Mouse (Mus musculus) splenic B cell, adult 2 months (primary cell): Measurements from ENCODE around the gene Casp9.

ENCODE experiments used
- DNase-seq: peaks from one replicate; pipeline ENCODE4 v3.0.0-alpha.2; 2011; ENCODE audit warnings: low read depth, low spot score
- H3K27me3 ChIP-seq: 2 replicates; pipeline ENCODE4 v1.6.1; 2012; ENCODE audit warnings: mild to moderate bottlenecking, low read length, moderate library complexity, mixed read lengths; ENCODE audit not compliant: control insufficient read depth, poor library complexity, insufficient read depth, severe bottlenecking
- H3K36me3 ChIP-seq: 2 replicates; pipeline ENCODE4 v1.6.1; 2012; ENCODE audit warnings: mild to moderate bottlenecking, low read length, moderate library complexity, mixed read lengths; ENCODE audit not compliant: control insufficient read depth, poor library complexity, insufficient read depth, severe bottlenecking

Casp9 gene

GRCm38 (mm10) chr4:141791951-141792350 lies 1.5 kb upstream of the Casp9 start:
- DNase-seq = no peak
- H3K36me3 ChIP-seq = no peaks in the 10 kb centered on the region; the same call in none of the 2 replicates
- H3K27me3 ChIP-seq = no peaks in the 10 kb centered on the region

DNA sequence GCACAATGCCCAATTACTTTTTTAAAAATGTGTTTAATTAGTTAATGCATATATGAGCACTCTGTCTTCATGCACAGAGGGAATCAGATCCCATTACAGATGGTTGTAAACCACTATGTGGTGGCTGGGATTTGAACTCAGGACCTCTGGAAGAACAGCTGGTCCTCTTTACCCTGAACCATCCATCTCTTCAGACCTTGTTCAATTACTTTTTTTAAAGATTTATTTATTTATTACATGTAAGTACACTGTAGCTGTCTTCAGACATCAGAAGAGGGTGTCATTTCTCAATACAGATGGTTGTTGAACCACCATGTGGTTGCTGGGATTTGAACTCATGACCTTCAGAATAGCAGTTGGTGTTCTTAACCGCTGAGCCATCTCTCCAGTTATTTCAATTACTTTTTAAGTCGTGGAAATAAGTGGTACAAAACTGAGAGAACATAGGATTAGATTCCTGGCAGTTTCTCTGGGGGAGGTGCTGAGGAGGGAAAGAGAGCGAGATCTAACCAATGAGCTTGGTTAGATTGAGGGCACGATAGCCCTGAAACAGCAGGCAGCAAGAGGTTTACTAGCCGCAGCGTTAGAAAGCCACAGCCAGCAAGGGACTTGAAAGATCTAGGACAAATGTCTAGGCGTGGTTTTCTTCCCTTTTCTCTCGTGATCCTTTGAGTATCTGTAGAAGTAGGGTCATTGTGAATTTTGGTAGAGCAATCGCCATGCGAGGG lies 694 bp upstream of the Casp9 start:
- no peak for DNase-seq
- Histone ChIP-seq H3K36me3 (peaks cover 3% of the 10 kb centered on the region), H3K27me3 (no peaks in the 10 kb centered on the region)

DNA sequence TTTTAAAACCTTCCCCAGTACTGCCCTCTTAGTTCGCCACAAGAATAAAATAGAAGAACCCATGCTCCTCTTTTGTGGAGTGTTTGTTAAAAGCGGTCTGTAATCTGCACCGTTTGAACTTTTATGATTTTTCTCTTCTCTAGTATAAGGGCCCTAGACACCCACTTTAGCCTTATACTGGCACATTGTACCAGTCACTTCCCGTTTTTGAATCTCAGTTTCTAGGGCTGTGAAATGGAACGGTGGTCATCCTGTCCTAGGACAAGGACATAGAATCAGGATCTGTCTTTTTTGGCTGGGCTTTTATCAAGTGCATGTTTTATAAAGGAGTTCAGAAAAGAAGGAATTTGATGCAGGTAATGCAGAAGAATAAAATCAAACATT lies 732 bp downstream of the Casp9 start:
- Histone ChIP-seq H3K36me3 (peaks cover 4% of the 10 kb centered on the region), H3K27me3 (no peaks in the 10 kb centered on the region)
- peak; percentile 56 for DNase-seq

GRCm38 (mm10) chr4:141796356-141796755 lies 2.9 kb downstream of the Casp9 start:
- peaks cover 4% of the 10 kb centered on the region for H3K36me3 ChIP-seq
- H3K27me3 ChIP-seq = no peaks in the 10 kb centered on the region
- no peak for DNase-seq

GRCm38 (mm10) chr4:141796954-141797353 lies 3.5 kb downstream of the Casp9 start:
- H3K27me3 ChIP-seq = no peaks in the 10 kb centered on the region
- DNase-seq = no peak
- peaks cover 4% of the 10 kb centered on the region for H3K36me3 ChIP-seq

- no peak for DNase-seq
- Histone ChIP-seq H3K36me3 (peaks cover 4% of the 10 kb centered on the region), H3K27me3 (no peaks in the 10 kb centered on the region)
Measured at GRCm38 (mm10) chr4:141797545-141797944, 4.1 kb downstream of the Casp9 start.

- peak; percentile 41 for DNase-seq
- peaks cover 3% of the 10 kb centered on the region; the same call in 1 of the 2 replicates for H3K36me3 ChIP-seq
- no peaks in the 10 kb centered on the region for H3K27me3 ChIP-seq
Measured at GRCm38 (mm10) chr4:141804105-141804504, 10.7 kb downstream of the Casp9 start.

- no peaks in the 10 kb centered on the region for H3K27me3 ChIP-seq
- DNase-seq = no peak
Measured at GRCm38 (mm10) chr4:141805886-141806285, 12.5 kb downstream of the Casp9 start.

DNA sequence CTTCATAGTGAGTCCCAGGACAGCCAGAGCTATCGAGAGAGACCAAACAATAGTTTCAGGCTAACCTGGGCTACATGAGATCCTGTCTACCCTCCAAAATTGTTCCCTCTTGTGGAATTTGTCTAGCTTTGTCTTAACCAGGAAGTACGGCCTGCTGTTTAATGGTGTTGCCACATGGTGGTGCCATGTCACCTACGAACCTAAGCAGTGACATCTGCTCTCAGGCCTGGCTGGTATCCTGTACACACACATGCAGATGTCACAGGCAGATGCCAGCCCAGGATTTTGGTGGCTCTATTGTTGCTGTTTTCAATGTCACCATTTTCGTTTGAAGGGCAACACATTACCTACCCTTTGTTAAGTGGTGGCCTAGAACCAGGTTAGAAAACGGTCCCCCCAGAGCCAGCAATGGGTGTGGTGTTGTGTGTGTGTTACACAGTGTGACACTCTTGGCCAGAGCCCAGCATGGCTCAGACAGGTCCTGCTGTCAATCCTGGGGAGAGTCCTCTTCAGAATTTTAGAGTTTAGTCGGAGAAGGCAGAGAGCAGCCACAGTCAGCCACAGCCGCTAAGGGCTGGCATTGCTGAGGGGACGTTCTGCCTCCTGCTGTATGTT lies 16.5 kb downstream of the Casp9 start:
- no peaks in the 10 kb centered on the region for H3K27me3 ChIP-seq
- peak; percentile 65 for DNase-seq
- peaks cover 13% of the 10 kb centered on the region for H3K36me3 ChIP-seq

More at GRCm38 (mm10) chr4:141805886-141806285, 12.5 kb downstream of the Casp9 start:
- peaks cover 8% of the 10 kb centered on the region; the same call in 1 of the 2 replicates for H3K36me3 ChIP-seq

GRCm38 (mm10) chr4:141810975-141811374 lies 17.6 kb downstream of the Casp9 start:
- H3K36me3 ChIP-seq = peaks cover 13% of the 10 kb centered on the region
- H3K27me3 ChIP-seq = no peaks in the 10 kb centered on the region
- no peak for DNase-seq

GRCm38 (mm10) chr4:141811375-141811774 lies 18.0 kb downstream of the Casp9 start:
- no peaks in the 10 kb centered on the region for H3K27me3 ChIP-seq
- peaks cover 13% of the 10 kb centered on the region for H3K36me3 ChIP-seq
- DNase-seq = no peak

DNA sequence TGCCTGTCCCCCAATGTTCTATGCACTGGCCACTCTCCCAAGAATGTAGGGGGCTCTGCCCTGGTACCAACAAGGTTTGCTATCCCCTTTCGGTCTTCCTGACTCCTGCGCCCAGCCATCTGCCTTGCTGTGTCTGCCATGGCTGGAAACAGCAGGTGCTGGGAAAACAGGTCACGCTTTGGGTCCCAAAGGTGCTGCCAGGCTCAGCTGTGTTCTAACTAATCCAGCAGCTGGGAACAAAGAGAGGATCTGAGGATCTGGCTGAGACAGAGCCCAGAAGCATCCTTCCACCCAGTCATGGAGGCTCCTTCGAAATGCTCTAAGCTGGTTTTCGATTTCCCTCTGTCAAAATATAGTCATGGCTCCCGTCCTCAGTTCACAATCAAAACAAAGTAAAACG lies 22.9 kb downstream of the Casp9 start:
- Histone ChIP-seq H3K27me3 (no peaks in the 10 kb centered on the region), H3K36me3 (peaks cover 5% of the 10 kb centered on the region; the same call in 1 of the 2 replicates)
- DNase-seq = no peak

- no peaks in the 10 kb centered on the region for H3K27me3 ChIP-seq
- no peak for DNase-seq
- H3K36me3 ChIP-seq = peaks cover 5% of the 10 kb centered on the region; the same call in 1 of the 2 replicates
Measured at GRCm38 (mm10) chr4:141816776-141817655, 23.6 kb downstream of the Casp9 start.

DNA sequence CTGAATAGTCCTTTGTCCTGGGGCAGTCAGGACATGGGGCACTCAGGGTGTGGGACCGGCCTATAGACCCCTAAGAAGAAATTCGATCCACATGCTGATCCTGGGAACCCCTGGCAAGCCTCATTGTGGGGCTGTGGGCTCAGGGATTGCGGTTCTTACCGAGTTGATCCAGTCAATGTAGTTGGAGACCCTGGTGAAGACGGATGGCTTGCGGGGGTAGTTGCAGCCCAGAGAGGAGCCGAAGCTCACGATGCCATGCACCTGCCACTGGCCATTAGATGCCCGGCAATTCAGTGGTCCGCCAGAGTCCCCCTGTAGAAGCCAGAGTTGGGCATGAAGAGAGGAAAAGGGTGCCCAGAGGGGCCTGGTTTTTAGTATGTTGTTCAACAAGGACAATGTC lies 24.3 kb downstream of the Casp9 start:
- Histone ChIP-seq H3K27me3 (no peaks in the 10 kb centered on the region), H3K36me3 (peaks cover 5% of the 10 kb centered on the region; the same call in 1 of the 2 replicates)
- DNase-seq = no peak

GRCm38 (mm10) chr4:141818861-141819260 lies 25.4 kb downstream of the Casp9 start:
- DNase-seq = no peak
- no peaks in the 10 kb centered on the region for H3K27me3 ChIP-seq
- peaks cover 2% of the 10 kb centered on the region; the same call in 1 of the 2 replicates for H3K36me3 ChIP-seq
